Mouse (Mus musculus) heart, postnatal 0 days (tissue): ENCODE measurements around the gene Nckap5.
"Not testable (repeated sequence)": the region's sequence is repeated elsewhere in the genome, so short reads cannot be mapped to it uniquely, and the experiment has no call there.

Experiments used
- CTCF ChIP-seq: IDR thresholded peaks from 2 replicates; pipeline ENCODE4 v1.5.1; 2016; ENCODE audit warnings: antibody characterized with exemption, control low read depth, low read depth
- EP300 ChIP-seq: IDR thresholded peaks from 2 replicates; pipeline ENCODE4 v1.6.1; 2016; ENCODE audit warnings: antibody characterized with exemption, low read depth

DNA sequence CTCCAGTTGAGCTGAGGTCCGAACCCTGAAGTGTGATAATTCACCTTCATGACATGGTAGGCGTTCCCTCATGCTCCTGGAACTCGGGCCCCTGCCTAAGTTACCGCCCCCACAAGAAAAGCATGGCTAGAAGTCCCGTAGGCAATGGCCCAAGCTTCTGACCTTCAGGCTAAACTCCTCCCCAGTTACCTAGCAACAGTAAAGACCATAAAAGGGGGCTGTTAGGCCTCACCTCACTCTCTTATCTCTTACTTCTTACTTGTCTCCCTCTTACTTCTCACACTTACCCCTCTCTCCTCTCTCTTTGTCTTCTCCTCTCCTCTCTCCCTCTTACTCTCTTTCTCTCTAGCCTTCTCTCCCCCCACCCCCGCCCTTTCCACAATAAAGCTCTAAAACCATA, 811.9 kb downstream of the Nckap5 start:
- TF ChIP-seq CTCF, EP300: not testable (repeated sequence)
